Mouse (Mus musculus): ENCODE measurements at regions not wholly inside any gene's neighbourhood (a gene's known extent, or its start where the extent isn't known, plus 50 kb on each side); places are given as distances from the start of the nearest gene placed in this dataset.

- TF ChIP-seq CTCF (conservative IDR thresholded peaks at IDR 0.05; ENCODE audit: low read length) = no peak
- TF ChIP-seq NANOG (IDR thresholded peaks at IDR 0.05; ENCODE audit: borderline replicate concordance, low read length) = no peak
- TF ChIP-seq POU5F1 (IDR thresholded peaks at IDR 0.05; ENCODE audit: borderline replicate concordance, low read length) = no peak
These were observed 67.0 kb downstream of the Syf2 start for GRCm38 (mm10) chr4:134997461-134998434.
